Mouse (Mus musculus): Measurements from ENCODE around the gene Slc16a4. TPM values are rescaled to one million over a fixed set of nuclear protein-coding genes. Genes with fewer than 3 reads are reported as not detected.

The Slc16a4 gene
- 1.4 and 1.9 TPM in 2 replicates for polyA plus RNA-seq (2014; fragmentation: Nextera tagmentation; extraction: Ambion mirVana)

DNA sequence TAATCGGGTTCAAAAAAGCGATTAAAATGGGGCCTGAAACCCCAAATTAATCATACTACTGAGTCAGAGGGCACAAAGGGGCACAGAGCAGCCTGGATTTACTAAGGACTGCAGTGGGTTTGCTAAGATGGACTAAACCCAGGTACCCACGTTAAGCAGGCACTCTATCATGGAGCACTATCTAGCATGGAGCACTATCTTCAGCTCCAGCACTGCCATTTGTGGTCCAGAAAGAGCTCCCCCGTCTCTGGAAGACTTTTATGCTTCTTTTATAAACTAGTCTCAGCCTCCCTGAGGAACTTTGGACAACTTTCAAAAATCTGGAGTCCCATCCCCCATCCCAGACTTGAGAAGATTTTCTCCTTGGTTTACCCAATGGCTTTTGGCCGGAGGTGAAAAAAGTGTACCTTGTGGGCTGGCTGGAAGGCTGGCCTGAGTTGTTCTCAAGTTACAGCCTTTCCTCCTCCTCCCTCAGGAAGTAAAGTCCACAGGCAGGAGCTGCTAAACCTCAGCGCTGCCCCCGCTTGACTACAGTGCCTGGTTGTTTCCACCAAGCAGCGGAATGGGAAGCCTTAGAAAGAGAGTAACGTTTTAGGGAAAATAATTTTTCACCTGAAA, at the start of gene Slc16a4:
TSS of gene Slc16a4 (plus strand) at position 467 of the 618 bp plus-strand sequence.
- Histone ChIP-seq H3K4me1 (replicated peaks; ENCODE audit: control insufficient read depth, insufficient read depth, low read length) (no peaks in the 10 kb centered on the region; the same call in 1 of the 2 replicates), H3K4me3 (ENCODE audit: low read depth, low read length) (no peak within 1 kb of the TSS), H3K9ac (ENCODE audit: low read depth, low read length) (no peak within 1 kb of the TSS), H3K9me3 (ENCODE audit: control insufficient read depth, low read length) (no peaks in the 10 kb centered on the region), H3K4me2 (no peak within 1 kb of the TSS), H3K27me3 (replicated peaks; ENCODE audit: control insufficient read depth, insufficient read depth, low read length) (no peaks in the 10 kb centered on the region), H3K27ac (ENCODE audit: low read depth, low read length) (0 out of 2 replicates have a peak within 1 kb of the TSS, but pooled peaks have one; percentile 0), H3K36me3 (ENCODE audit: control insufficient read depth, insufficient read depth, low read length) (no peaks in the 10 kb centered on the region)
- no peak for DNase-seq (ENCODE audit: low spot score)
- no peak for ATAC-seq (replicated peaks; ENCODE audit: low FRiP score)
- WGBS, result 33% methylated on average over 9 of the region's 9 CpGs

DNA sequence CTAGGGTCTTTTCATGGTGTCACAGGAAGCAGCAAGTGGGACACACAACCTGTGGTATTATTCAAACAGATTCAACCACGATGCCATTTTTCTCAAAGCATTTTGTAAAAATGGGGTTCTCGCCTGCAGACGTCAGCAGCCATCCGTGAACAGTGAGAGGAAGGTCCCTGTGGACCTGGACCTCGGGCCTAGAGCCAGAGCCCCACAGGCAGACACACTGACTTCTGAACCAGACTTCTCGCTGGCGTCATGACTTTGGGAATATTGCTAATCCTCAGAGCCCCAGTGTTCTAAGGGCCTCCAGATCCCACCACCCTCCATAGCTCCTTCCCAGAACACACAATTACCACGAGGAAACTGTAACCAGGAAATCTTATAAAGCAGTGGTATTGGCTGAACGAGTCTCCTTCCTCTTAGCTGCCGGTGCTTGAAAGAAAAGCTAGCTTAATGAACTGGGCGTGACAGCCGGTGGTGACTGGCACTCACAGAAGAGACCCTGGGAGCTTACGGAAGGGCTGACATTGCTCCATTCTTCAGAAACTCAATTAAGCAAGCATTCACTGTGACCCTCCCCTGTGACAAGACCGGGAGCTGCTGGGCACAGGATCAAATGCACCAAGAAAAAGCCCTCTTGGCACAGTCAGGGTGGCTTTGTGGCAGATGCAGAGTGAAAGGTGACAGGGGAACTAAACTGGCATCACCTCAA, 49.5 kb upstream of the Slc16a4 start:
- Histone ChIP-seq H3K4me3 (ENCODE audit: low read depth, low read length) (no peak overlapping the region), H3K4me2 (no peak overlapping the region), H3K4me1 (replicated peaks; ENCODE audit: control insufficient read depth, insufficient read depth, low read length) (no peaks in the 10 kb centered on the region), H3K9me3 (ENCODE audit: control insufficient read depth, low read length) (no peaks in the 10 kb centered on the region), H3K27ac (ENCODE audit: low read depth, low read length) (no peak overlapping the region), H3K36me3 (ENCODE audit: control insufficient read depth, insufficient read depth, low read length) (no peaks in the 10 kb centered on the region), H3K27me3 (replicated peaks; ENCODE audit: control insufficient read depth, insufficient read depth, low read length) (no peaks in the 10 kb centered on the region), H3K9ac (ENCODE audit: low read depth, low read length) (no peak overlapping the region)
- 55% methylated on average over 14 of the region's 14 CpGs for WGBS
- no peak for ATAC-seq (replicated peaks; ENCODE audit: low FRiP score)
- no peak for DNase-seq (ENCODE audit: low spot score)

DNA sequence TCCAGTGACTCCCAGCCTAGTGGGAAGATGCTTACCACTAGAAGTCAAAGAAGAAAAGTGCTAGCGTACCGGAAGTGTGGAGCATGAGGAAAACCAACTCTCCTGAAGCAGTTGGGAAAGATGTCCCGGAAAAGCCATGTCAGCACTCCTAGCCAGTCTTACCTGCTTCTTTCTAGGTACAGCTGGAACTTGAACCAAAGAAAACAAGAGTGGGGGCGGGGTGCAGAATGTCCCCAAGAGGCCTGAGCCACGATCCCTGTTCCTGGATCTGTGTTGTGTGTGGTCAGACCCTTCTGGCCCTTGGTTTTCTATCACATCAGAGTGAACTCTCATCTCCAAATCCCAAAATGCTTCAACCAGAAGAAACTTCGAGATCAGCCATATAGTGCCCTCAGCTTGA, 44.2 kb upstream of the Slc16a4 start:
- Histone ChIP-seq H3K36me3 (ENCODE audit: control insufficient read depth, insufficient read depth, low read length) (no peaks in the 10 kb centered on the region), H3K4me3 (ENCODE audit: low read depth, low read length) (no peak overlapping the region), H3K9me3 (ENCODE audit: control insufficient read depth, low read length) (no peaks in the 10 kb centered on the region), H3K4me2 (no peak overlapping the region), H3K9ac (ENCODE audit: low read depth, low read length) (no peak overlapping the region), H3K27ac (ENCODE audit: low read depth, low read length) (no peak overlapping the region), H3K4me1 (replicated peaks; ENCODE audit: control insufficient read depth, insufficient read depth, low read length) (no peaks in the 10 kb centered on the region), H3K27me3 (replicated peaks; ENCODE audit: control insufficient read depth, insufficient read depth, low read length) (no peaks in the 10 kb centered on the region; the same call in 1 of the 2 replicates)
- ATAC-seq (replicated peaks; ENCODE audit: low FRiP score) (no peak), DNase-seq (ENCODE audit: low spot score) (no peak)
- WGBS, result 74% methylated on average over 6 of the region's 6 CpGs

DNA sequence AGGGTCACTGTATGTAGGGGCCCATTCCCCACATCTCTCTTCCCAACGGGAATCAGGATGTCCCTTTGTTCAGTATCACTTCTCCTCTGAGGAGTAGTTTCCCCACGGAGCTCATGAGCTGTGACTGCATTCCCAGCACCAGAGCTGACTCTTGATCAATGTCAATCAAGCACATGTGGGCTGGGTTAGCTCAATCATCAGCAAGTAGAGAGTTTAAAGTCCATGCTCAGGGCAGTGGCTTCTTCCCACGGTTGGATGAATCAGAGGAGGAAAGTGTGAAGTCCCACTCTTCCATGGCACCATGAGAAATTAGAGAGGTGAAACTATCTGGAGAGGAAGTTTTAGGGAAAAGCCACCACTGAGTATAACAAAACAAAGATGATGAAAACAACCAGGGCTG, 42.0 kb upstream of the Slc16a4 start:
- no peaks in the 10 kb centered on the region for H3K9me3 ChIP-seq (ENCODE audit: control insufficient read depth, low read length)
- 50% methylated on average over 3 of the region's 3 CpGs for WGBS
- H3K9ac ChIP-seq (ENCODE audit: low read depth, low read length), result no peak overlapping the region
- DNase-seq (ENCODE audit: low spot score), result no peak
- no peak overlapping the region for H3K4me3 ChIP-seq (ENCODE audit: low read depth, low read length)
- ATAC-seq (replicated peaks; ENCODE audit: low FRiP score), result no peak
- H3K27ac ChIP-seq (ENCODE audit: low read depth, low read length), result no peak overlapping the region
- H3K4me2 ChIP-seq, result no peak overlapping the region
- no peaks in the 10 kb centered on the region for H3K4me1 ChIP-seq (replicated peaks; ENCODE audit: control insufficient read depth, insufficient read depth, low read length)
- no peaks in the 10 kb centered on the region for H3K36me3 ChIP-seq (ENCODE audit: control insufficient read depth, insufficient read depth, low read length)
- no peaks in the 10 kb centered on the region; the same call in 1 of the 2 replicates for H3K27me3 ChIP-seq (replicated peaks; ENCODE audit: control insufficient read depth, insufficient read depth, low read length)

DNA sequence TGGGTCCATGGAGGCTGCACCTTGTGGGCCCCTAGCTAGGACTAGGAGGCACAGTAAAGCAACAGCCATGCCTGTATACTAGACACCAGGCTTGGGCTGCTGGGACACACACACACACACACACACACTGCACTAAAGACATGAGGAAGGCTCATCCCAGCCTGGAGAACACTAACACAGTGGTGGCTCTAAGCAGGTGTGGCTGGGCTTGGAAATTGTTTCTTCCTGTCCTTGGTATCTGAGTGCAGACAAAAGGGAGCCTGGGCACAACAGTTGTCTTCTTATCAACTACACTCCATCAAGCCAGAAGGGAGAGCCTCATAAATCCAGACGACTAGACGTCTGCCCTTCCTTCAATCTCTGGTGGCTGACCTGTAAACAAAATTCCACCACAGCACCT, 40.7 kb upstream of the Slc16a4 start:
- Histone ChIP-seq H3K27ac (ENCODE audit: low read depth, low read length) (no peak overlapping the region), H3K9ac (ENCODE audit: low read depth, low read length) (no peak overlapping the region), H3K9me3 (ENCODE audit: control insufficient read depth, low read length) (no peaks in the 10 kb centered on the region), H3K27me3 (replicated peaks; ENCODE audit: control insufficient read depth, insufficient read depth, low read length) (no peaks in the 10 kb centered on the region; the same call in 1 of the 2 replicates), H3K4me1 (replicated peaks; ENCODE audit: control insufficient read depth, insufficient read depth, low read length) (no peaks in the 10 kb centered on the region), H3K4me2 (no peak overlapping the region), H3K36me3 (ENCODE audit: control insufficient read depth, insufficient read depth, low read length) (no peaks in the 10 kb centered on the region), H3K4me3 (ENCODE audit: low read depth, low read length) (no peak overlapping the region)
- WGBS, result 27% methylated on average over 2 of the region's 2 CpGs
- ATAC-seq (replicated peaks; ENCODE audit: low FRiP score), result no peak
- DNase-seq (ENCODE audit: low spot score), result no peak

DNA sequence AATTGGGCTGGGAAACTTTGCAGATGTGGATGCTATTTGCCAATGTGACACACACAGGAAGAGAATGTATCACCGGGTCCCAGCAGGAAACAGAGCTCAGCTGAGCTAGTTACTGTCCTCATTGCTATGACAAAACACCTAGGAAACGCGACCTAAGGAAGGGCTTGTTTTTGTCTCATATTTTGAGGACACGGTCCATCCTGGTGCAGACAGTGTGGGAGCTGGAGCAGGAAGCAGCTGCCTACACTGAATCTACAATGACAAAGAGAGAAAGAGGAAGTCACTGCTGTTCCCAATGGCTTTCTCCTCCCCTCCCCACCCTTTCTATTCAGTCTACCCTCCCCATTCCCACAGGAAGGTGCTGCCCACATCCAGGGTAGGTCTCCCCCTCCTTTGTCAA, 39.0 kb upstream of the Slc16a4 start:
- DNase-seq (ENCODE audit: low spot score) (no peak), ATAC-seq (replicated peaks; ENCODE audit: low FRiP score) (no peak)
- H3K4me1 ChIP-seq (replicated peaks; ENCODE audit: control insufficient read depth, insufficient read depth, low read length), result no peaks in the 10 kb centered on the region
- H3K9ac ChIP-seq (ENCODE audit: low read depth, low read length), result no peak overlapping the region
- no peak overlapping the region for H3K4me3 ChIP-seq (ENCODE audit: low read depth, low read length)
- H3K36me3 ChIP-seq (ENCODE audit: control insufficient read depth, insufficient read depth, low read length), result no peaks in the 10 kb centered on the region
- 47% methylated on average over 4 of the region's 4 CpGs for WGBS
- H3K27me3 ChIP-seq (replicated peaks; ENCODE audit: control insufficient read depth, insufficient read depth, low read length), result no peaks in the 10 kb centered on the region; the same call in 1 of the 2 replicates
- no peak overlapping the region for H3K27ac ChIP-seq (ENCODE audit: low read depth, low read length)
- no peaks in the 10 kb centered on the region for H3K9me3 ChIP-seq (ENCODE audit: control insufficient read depth, low read length)
- H3K4me2 ChIP-seq, result no peak overlapping the region

DNA sequence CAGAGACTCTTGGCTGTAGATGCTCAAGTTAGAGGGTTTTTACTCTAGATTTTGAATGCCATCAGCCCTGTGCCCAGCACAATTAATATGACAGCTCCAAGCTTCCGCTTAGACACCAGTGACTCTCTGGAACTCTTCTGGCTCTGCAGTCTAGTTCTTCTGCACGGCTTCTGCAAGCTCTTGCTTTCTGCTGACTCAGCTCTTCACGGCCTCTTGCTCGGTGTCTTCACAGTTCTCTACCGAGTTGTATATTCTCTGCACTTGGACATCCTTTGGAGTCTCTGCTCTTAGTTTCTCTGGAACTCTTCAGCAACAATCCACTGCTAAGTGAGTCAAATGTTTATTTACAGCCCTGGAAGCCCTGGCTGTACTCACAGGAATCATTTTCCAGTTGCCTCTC, 37.1 kb upstream of the Slc16a4 start:
- no peaks in the 10 kb centered on the region for H3K4me1 ChIP-seq (replicated peaks; ENCODE audit: control insufficient read depth, insufficient read depth, low read length)
- H3K9me3 ChIP-seq (ENCODE audit: control insufficient read depth, low read length), result no peaks in the 10 kb centered on the region
- 73% methylated on average over 5 of the region's 5 CpGs for WGBS

DNA sequence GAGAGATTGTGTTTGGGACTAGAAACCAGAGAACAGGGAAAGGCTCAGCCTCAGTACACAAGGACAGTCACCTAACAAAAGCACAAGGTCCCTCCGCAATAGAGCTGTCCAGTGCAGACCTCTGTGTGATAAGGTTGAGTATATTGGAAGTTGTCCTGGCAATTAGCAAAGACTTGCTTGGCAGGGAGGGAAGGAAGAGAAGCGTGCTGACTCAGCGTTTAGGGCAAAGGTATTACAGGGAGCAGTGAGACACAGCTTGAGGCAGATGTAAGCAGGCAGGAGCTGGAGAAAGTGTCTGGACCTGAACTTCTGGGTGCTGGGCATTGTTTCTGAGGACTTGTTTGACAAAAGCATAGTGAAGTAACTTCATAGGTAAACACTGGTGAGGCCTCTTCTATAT, 35.0 kb upstream of the Slc16a4 start:
- Histone ChIP-seq H3K9me3 (ENCODE audit: control insufficient read depth, low read length) (no peaks in the 10 kb centered on the region), H3K36me3 (ENCODE audit: control insufficient read depth, insufficient read depth, low read length) (no peaks in the 10 kb centered on the region), H3K27me3 (replicated peaks; ENCODE audit: control insufficient read depth, insufficient read depth, low read length) (no peaks in the 10 kb centered on the region), H3K4me1 (replicated peaks; ENCODE audit: control insufficient read depth, insufficient read depth, low read length) (no peaks in the 10 kb centered on the region), H3K27ac (ENCODE audit: low read depth, low read length) (no peak overlapping the region), H3K4me2 (no peak overlapping the region), H3K4me3 (ENCODE audit: low read depth, low read length) (no peak overlapping the region), H3K9ac (ENCODE audit: low read depth, low read length) (no peak overlapping the region)
- WGBS, result 75% methylated on average over 3 of the region's 3 CpGs
- ATAC-seq (replicated peaks; ENCODE audit: low FRiP score) (no peak), DNase-seq (ENCODE audit: low spot score) (no peak)

More for the DNA sequence above, 37.1 kb upstream of the Slc16a4 start:
- Histone ChIP-seq H3K9ac (ENCODE audit: low read depth, low read length) (no peak overlapping the region), H3K36me3 (ENCODE audit: control insufficient read depth, insufficient read depth, low read length) (no peaks in the 10 kb centered on the region), H3K27ac (ENCODE audit: low read depth, low read length) (no peak overlapping the region), H3K4me3 (ENCODE audit: low read depth, low read length) (no peak overlapping the region), H3K27me3 (replicated peaks; ENCODE audit: control insufficient read depth, insufficient read depth, low read length) (no peaks in the 10 kb centered on the region; the same call in 1 of the 2 replicates), H3K4me2 (no peak overlapping the region)
- ATAC-seq (replicated peaks; ENCODE audit: low FRiP score) (no peak), DNase-seq (ENCODE audit: low spot score) (no peak)

DNA sequence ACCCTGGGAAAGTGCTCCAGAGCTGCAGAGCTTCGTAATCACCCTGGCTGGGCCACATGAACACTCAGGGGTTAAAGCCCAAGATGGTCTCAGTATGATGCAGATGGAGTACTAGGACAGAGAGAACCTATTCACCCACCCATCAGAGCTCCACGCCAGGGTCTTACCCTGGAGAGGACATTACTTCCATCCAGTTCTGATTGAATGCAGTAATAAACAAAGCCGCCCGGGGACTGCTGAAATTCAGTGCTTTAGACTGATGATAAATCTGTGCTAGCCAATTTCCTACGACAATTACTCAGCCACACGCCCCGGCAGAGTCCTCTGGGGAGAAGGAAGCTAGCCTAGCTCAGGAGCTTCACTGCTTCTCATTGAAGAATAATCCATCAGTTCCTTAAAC, 34.3 kb upstream of the Slc16a4 start:
- no peak overlapping the region for H3K27ac ChIP-seq (ENCODE audit: low read depth, low read length)
- no peaks in the 10 kb centered on the region for H3K9me3 ChIP-seq (ENCODE audit: control insufficient read depth, low read length)
- H3K36me3 ChIP-seq (ENCODE audit: control insufficient read depth, insufficient read depth, low read length), result no peaks in the 10 kb centered on the region
- ATAC-seq (replicated peaks; ENCODE audit: low FRiP score), result no peak
- no peaks in the 10 kb centered on the region for H3K27me3 ChIP-seq (replicated peaks; ENCODE audit: control insufficient read depth, insufficient read depth, low read length)
- 69% methylated on average over 7 of the region's 7 CpGs for WGBS
- no peak overlapping the region for H3K4me3 ChIP-seq (ENCODE audit: low read depth, low read length)
- no peaks in the 10 kb centered on the region for H3K4me1 ChIP-seq (replicated peaks; ENCODE audit: control insufficient read depth, insufficient read depth, low read length)
- H3K9ac ChIP-seq (ENCODE audit: low read depth, low read length), result no peak overlapping the region
- no peak for DNase-seq (ENCODE audit: low spot score)
- no peak overlapping the region for H3K4me2 ChIP-seq
